Mouse (Mus musculus): ENCODE data around the gene Cfap61.

Gene Cfap61

GRCm38 (mm10) chr2:145949475-145950068 is 15.0 kb downstream of the Cfap61 start:
- no peak for DNase-seq (ENCODE audit: low read depth, low spot score)

- no peak for DNase-seq (ENCODE audit: low read depth, low spot score)
Measured at GRCm38 (mm10) chr2:145950239-145950638, 15.7 kb downstream of the Cfap61 start.

GRCm38 (mm10) chr2:145952726-145953125 is 18.1 kb downstream of the Cfap61 start:
- no peak for DNase-seq (ENCODE audit: low read depth, low spot score)

GRCm38 (mm10) chr2:145955844-145956243 is 21.3 kb downstream of the Cfap61 start:
- DNase-seq (ENCODE audit: low read depth, low spot score), result no peak

GRCm38 (mm10) chr2:145956318-145956717 is 21.7 kb downstream of the Cfap61 start:
- no peak for DNase-seq (ENCODE audit: low read depth, low spot score)

- peak; percentile 49 for DNase-seq (ENCODE audit: low read depth, low spot score)
Measured at GRCm38 (mm10) chr2:145957450-145957849, 22.9 kb downstream of the Cfap61 start.

GRCm38 (mm10) chr2:145958097-145958496 is 23.5 kb downstream of the Cfap61 start:
- no peak for DNase-seq (ENCODE audit: low read depth, low spot score)

- DNase-seq (ENCODE audit: low read depth, low spot score), result no peak
Measured at GRCm38 (mm10) chr2:145958551-145958950, 24.0 kb downstream of the Cfap61 start.

- no peak for DNase-seq (ENCODE audit: low read depth, low spot score)
Measured at GRCm38 (mm10) chr2:145961861-145962260, 27.3 kb downstream of the Cfap61 start.

GRCm38 (mm10) chr2:145970751-145971150 is 36.2 kb downstream of the Cfap61 start:
- DNase-seq (ENCODE audit: low read depth, low spot score), result no peak

GRCm38 (mm10) chr2:145971237-145972010 is 36.8 kb downstream of the Cfap61 start:
- no peak for DNase-seq (ENCODE audit: low read depth, low spot score)

- DNase-seq (ENCODE audit: low read depth, low spot score), result no peak
Measured at GRCm38 (mm10) chr2:145972571-145972970, 38.0 kb downstream of the Cfap61 start.

GRCm38 (mm10) chr2:145979616-145980015 is 45.0 kb downstream of the Cfap61 start:
- no peak for DNase-seq (ENCODE audit: low read depth, low spot score)

GRCm38 (mm10) chr2:145980881-145981280 is 46.3 kb downstream of the Cfap61 start:
- no peak for DNase-seq (ENCODE audit: low read depth, low spot score)

- DNase-seq (ENCODE audit: low read depth, low spot score), result no peak
Measured at GRCm38 (mm10) chr2:145981699-145982112, 47.1 kb downstream of the Cfap61 start.

GRCm38 (mm10) chr2:145982317-145983045 is 47.9 kb downstream of the Cfap61 start:
- DNase-seq (ENCODE audit: low read depth, low spot score), result no peak

GRCm38 (mm10) chr2:145987757-145988156 is 53.2 kb downstream of the Cfap61 start:
- no peak for DNase-seq (ENCODE audit: low read depth, low spot score)

GRCm38 (mm10) chr2:145990446-145990845 is 55.9 kb downstream of the Cfap61 start:
- DNase-seq (ENCODE audit: low read depth, low spot score), result no peak

- no peak for DNase-seq (ENCODE audit: low read depth, low spot score)
Measured at GRCm38 (mm10) chr2:145996472-145996871, 61.9 kb downstream of the Cfap61 start.

GRCm38 (mm10) chr2:145997956-145998525 is 63.5 kb downstream of the Cfap61 start:
- no peak for DNase-seq (ENCODE audit: low read depth, low spot score)

GRCm38 (mm10) chr2:146008801-146009200 is 74.2 kb downstream of the Cfap61 start:
- no peak for DNase-seq (ENCODE audit: low read depth, low spot score)

Measured in CD4-positive, CD25-positive, alpha-beta regulatory T cell, adult 2 months (primary cell).